10 mouse cellular contexts compared by ENCODE assay signal in genomic region chr4:149136116-149136850, GRCm38 (mm10). TPM values are rescaled to one million over a fixed set of nuclear protein-coding genes. Genes with fewer than 3 reads are reported as not detected.
DNase-seq lines count a peak whose midpoint lies in the region; ATAC-seq and TF ChIP-seq lines count a peak whose summit lies in the region.
"Had no signal": no experiment of that assay in that cellular context is flagged by ENCODE, and none has a peak within 500 bp of the region (broad histone marks: within the 10 kb centered on the region; RNA-seq: fewer than 3 reads in every experiment).

No protein-coding gene starts in this region.

- TF ChIP-seq EP300 in heart, adult 2 months (IDR thresholded peaks at IDR 0.05; ENCODE audit: insufficient read depth, low read depth, low read length), result no peak
- no peak for TF ChIP-seq EP300 in CH12.LX (IDR thresholded peaks at IDR 0.05; ENCODE audit: low read length)

- in situ Hi-C loops in CH12.LX (cut with MboI; ENCODE audit: low pct_ligation_motif_present, low pct_unique_long_range_greater_than_20kb, low sequenced_read_pairs), result no loop called here

- H3K27ac ChIP-seq in heart, adult 2 months, result no peak overlapping the region
- H3K27ac ChIP-seq in CH12.LX (ENCODE audit: insufficient read depth, low read depth), result 0 out of 2 replicates have a peak overlapping the region, but pooled peaks have one; percentile 25
- H3K27ac ChIP-seq in forebrain, embryonic 14.5 days (ENCODE audit: low read depth, low read length), result no peak overlapping the region
- H3K27ac ChIP-seq in liver, embryonic 15.5 days (replicated peaks), result peak overlapping the region; percentile 87

- 0 out of 2 replicates have a peak, but pooled peaks cover 1% of the 10 kb centered on the region for H3K4me1 ChIP-seq in heart, adult 2 months (ENCODE audit: control insufficient read depth, insufficient read depth, low read length)
- H3K4me1 ChIP-seq in CH12.LX (ENCODE audit: control insufficient read depth in 1 of 2, insufficient read depth in 2 of 2), result peaks cover 9 to 41% of the 10 kb centered on the region in 2 experiments
- no peaks in the 10 kb centered on the region for H3K4me1 ChIP-seq in forebrain, embryonic 14.5 days (ENCODE audit: control insufficient read depth, insufficient read depth, low read length)
- H3K4me1 ChIP-seq in liver, embryonic 15.5 days (replicated peaks), result peaks cover 19% of the 10 kb centered on the region

- no peak for DNase-seq in heart, adult 2 months
- DNase-seq in heart, postnatal 14 days, result no peak
- DNase-seq in CH12.LX (ENCODE audit: extremely low read depth), result peak; percentile 31
- no peak for DNase-seq in forebrain, embryonic 14.5 days (ENCODE audit: low spot score)
- DNase-seq in frontal cortex, postnatal 36 days (ENCODE audit: low spot score in 2 of 2), result no peak
- DNase-seq in urinary bladder, postnatal 36 days (ENCODE audit: low spot score in 2 of 2), result no peak
- DNase-seq in gastrocnemius, adult 8-10 months (ENCODE audit: low spot score in 2 of 2), result no peak

- H3K4me2 ChIP-seq in CH12.LX (ENCODE audit: insufficient read depth, low read depth, poor library complexity, severe bottlenecking), result peak overlapping the region; percentile 23
- peak overlapping the region; percentile 72 for H3K4me2 ChIP-seq in forebrain, embryonic 14.5 days (ENCODE audit: low read length)
- H3K4me2 ChIP-seq in liver, embryonic 15.5 days, result peak overlapping the region; percentile 90

- peak overlapping the region; percentile 93 for H3K4me3 ChIP-seq in heart, adult 2 months
- H3K4me3 ChIP-seq in CH12.LX (replicated peaks in 1 of 3; ENCODE audit: low read depth in 2 of 3, low read length in 2 of 3, poor library complexity in 1 of 3), result peak overlapping the region; percentile 68 to 83 (median 76)
- peak overlapping the region; percentile 68 for H3K4me3 ChIP-seq in forebrain, embryonic 14.5 days (ENCODE audit: low read depth, low read length)
- H3K4me3 ChIP-seq in liver, embryonic 15.5 days (replicated peaks), result peak overlapping the region; percentile 81

- dilution Hi-C loops in CH12.LX (cut with MboI; ENCODE audit: extremely low pct_ligation_motif_present, extremely low pct_unique_long_range_greater_than_20kb, low sequenced_read_pairs), result no loop called here

- H3K9me3 ChIP-seq in CH12.LX (replicated peaks; ENCODE audit: low read length), result peaks cover 5% of the 10 kb centered on the region
- H3K9me3 ChIP-seq in forebrain, embryonic 14.5 days (replicated peaks; ENCODE audit: control insufficient read depth, low read length), result no peaks in the 10 kb centered on the region
- H3K9me3 ChIP-seq in liver, embryonic 15.5 days (replicated peaks), result no peaks in the 10 kb centered on the region

- H3K79me2 ChIP-seq in heart, adult 2 months (replicated peaks; ENCODE audit: control insufficient read depth, insufficient read depth, low read length), result no peaks in the 10 kb centered on the region
- 0 out of 2 replicates have a peak, but pooled peaks cover 5% of the 10 kb centered on the region for H3K79me2 ChIP-seq in CH12.LX (replicated peaks; ENCODE audit: control insufficient read depth, extremely low read depth, insufficient read depth, poor library complexity, severe bottlenecking)

- H3K9ac ChIP-seq in heart, adult 2 months (ENCODE audit: low read depth, low read length), result no peak overlapping the region
- peak overlapping the region; percentile 45 for H3K9ac ChIP-seq in CH12.LX (ENCODE audit: insufficient read depth, low read depth)
- H3K9ac ChIP-seq in forebrain, embryonic 14.5 days (ENCODE audit: low read length), result peak overlapping the region; percentile 76
- H3K9ac ChIP-seq in liver, embryonic 15.5 days, result peak overlapping the region; percentile 76

- WGBS in heart, adult 2 months, result 58% methylated on average over 18 of the region's 18 CpGs
- WGBS in forebrain, embryonic 14.5 days, result 55% methylated on average over 18 of the region's 18 CpGs
- 69% methylated on average over 18 of the region's 18 CpGs for WGBS in liver, embryonic 15.5 days (ENCODE audit: insufficient replicate concordance)

- ATAC-seq in forebrain, embryonic 14.5 days, result 0 out of 2 replicates have a peak, but pooled peaks have one; percentile 14
- no peak for ATAC-seq in liver, embryonic 15.5 days (ENCODE audit: insufficient read depth)

- TF ChIP-seq RAD21 in CH12.LX (IDR thresholded peaks at IDR 0.05; ENCODE audit: low read depth, low read length), result no peak

- no peaks in the 10 kb centered on the region for H3K27me3 ChIP-seq in heart, adult 2 months (ENCODE audit: control insufficient read depth, insufficient read depth, low read length)
- H3K27me3 ChIP-seq in CH12.LX (replicated peaks), result no peaks in the 10 kb centered on the region
- H3K27me3 ChIP-seq in forebrain, embryonic 14.5 days (replicated peaks; ENCODE audit: control insufficient read depth, insufficient read depth, low read length), result no peaks in the 10 kb centered on the region
- no peaks in the 10 kb centered on the region for H3K27me3 ChIP-seq in liver, embryonic 15.5 days
- H3K27me3 ChIP-seq: Patski had no signal

- TF ChIP-seq POLR2A in heart, adult 2 months (IDR thresholded peaks at IDR 0.05; ENCODE audit: insufficient read depth, low read depth, low read length), result no peak
- TF ChIP-seq POLR2A in CH12.LX (IDR thresholded peaks at IDR 0.05; ENCODE audit: low read depth, low read length), result no peak

- no peak for TF ChIP-seq CTCF in heart, adult 2 months (IDR thresholded peaks at IDR 0.05)
- no peak for TF ChIP-seq CTCF in CH12.LX (conservative IDR thresholded peaks at IDR 0.05 in 1 of 2, IDR thresholded peaks at IDR 0.05 in 1 of 2; ENCODE audit: low read depth in 2 of 2, low read length in 2 of 2)

- no peaks in the 10 kb centered on the region for H3K36me3 ChIP-seq in heart, adult 2 months (ENCODE audit: control insufficient read depth, insufficient read depth, low read length)
- H3K36me3 ChIP-seq in CH12.LX (replicated peaks in 1 of 2; ENCODE audit: control insufficient read depth in 1 of 2, insufficient read depth in 1 of 2, low read length in 1 of 2), result peaks cover 4 to 10% of the 10 kb centered on the region in 2 experiments
- 0 out of 2 replicates have a peak, but pooled peaks cover 5% of the 10 kb centered on the region for H3K36me3 ChIP-seq in forebrain, embryonic 14.5 days (ENCODE audit: control insufficient read depth, insufficient read depth, low read length)
- H3K36me3 ChIP-seq in liver, embryonic 15.5 days (replicated peaks), result no peaks in the 10 kb centered on the region

- intact Hi-C loops in heart, adult 2 months (cut with DNase I), result loop anchor here (2.0 kb wide), 1 partner anchor 393 kb away; no protein-coding TSS in a partner anchor
- intact Hi-C loops in heart, postnatal 14 days (cut with DNase I), result loop anchor here (5.0 kb wide), 2 partner anchors 59 to 434 kb away; no protein-coding TSS in a partner anchor

RNA-seq across cellular contexts. Expression of gene Cenps, which starts 1.1 kb away (rescaled TPM):
- total RNA-seq in heart, adult 2 months (2021), result 1 to 10 TPM; 7.4 to 8.3 TPM
- 0.85 and 0.96 TPM in 2 replicates for polyA plus RNA-seq in heart, adult 2 months (2012; rRNA removed)
- total RNA-seq in heart, postnatal 14 days (2021), result 1 to 10 TPM; 9.2 to 9.3 TPM
- 19.5 and 22.9 TPM in 2 replicates for total RNA-seq in CH12.LX (2012; rRNA removed)
- total RNA-seq in CH12.LX (2014; rRNA removed), result 43.7 and 47.9 TPM in 2 replicates
- polyA plus RNA-seq in CH12.LX (2012; ENCODE audit: insufficient read length, low read depth), result 74.6 and 94.0 TPM in 2 replicates
- polyA plus RNA-seq in forebrain, embryonic 14.5 days (2014; fragmentation: Nextera tagmentation; extraction: Ambion mirVana), result 24.4 and 29.2 TPM in 2 replicates
- 9.8 and 12.4 TPM in 2 replicates for polyA plus RNA-seq in liver, embryonic 15.5 days (2015; fragmentation: Nextera tagmentation; extraction: Ambion mirVana)
- total RNA-seq in gastrocnemius, adult 8-10 months (2022), result 1 to 10 TPM; 5.2 to 8.7 (median 6.2) TPM

RNA-seq across cellular contexts. Expression of gene Cort, which starts 9.7 kb away (rescaled TPM):
- under 1 TPM; 0.52 to 0.59 TPM for total RNA-seq in heart, adult 2 months (2021)
- not detected in 2 replicates for polyA plus RNA-seq in heart, adult 2 months (2012; rRNA removed)
- total RNA-seq in heart, postnatal 14 days (2021), result under 1 TPM; 0.59 to 0.88 TPM
- 0.50 and 0.59 TPM in 2 replicates for total RNA-seq in CH12.LX (2012; rRNA removed)
- total RNA-seq in CH12.LX (2014; rRNA removed), result not detected in 2 replicates
- polyA plus RNA-seq in CH12.LX (2012; ENCODE audit: insufficient read length, low read depth), result 0.94 and 1.4 TPM in 2 replicates
- 0.63 and 1.7 TPM in 2 replicates for polyA plus RNA-seq in forebrain, embryonic 14.5 days (2014; fragmentation: Nextera tagmentation; extraction: Ambion mirVana)
- 0.14 TPM in 1 of 2 replicates, not detected in the other for polyA plus RNA-seq in liver, embryonic 15.5 days (2015; fragmentation: Nextera tagmentation; extraction: Ambion mirVana)
- under 1 TPM in 2 of 4 experiments, not detected in 2; 0.53 to 0.61 TPM for total RNA-seq in gastrocnemius, adult 8-10 months (2022)
- total RNA-seq: liver, adult 2 months had no signal
- polyA plus RNA-seq: liver, adult 2 months had no signal

RNA-seq across cellular contexts. Expression of gene Pgd, which starts 30.3 kb away (rescaled TPM):
- total RNA-seq in heart, adult 2 months (2021), result 10 to 100 TPM; 32.8 to 36.8 TPM
- 44.8 and 45.3 TPM in 2 replicates for polyA plus RNA-seq in heart, adult 2 months (2012; rRNA removed)
- 10 to 100 TPM; 44.8 to 45.1 TPM for total RNA-seq in heart, postnatal 14 days (2021)
- total RNA-seq in CH12.LX (2012; rRNA removed) (51.6 and 52.5 TPM in 2 replicates), CH12.LX (2014; rRNA removed) (41.6 and 50.1 TPM in 2 replicates)
- polyA plus RNA-seq in CH12.LX (2012; ENCODE audit: insufficient read length, low read depth), result 251 and 277 TPM in 2 replicates
- polyA plus RNA-seq in forebrain, embryonic 14.5 days (2014; fragmentation: Nextera tagmentation; extraction: Ambion mirVana), result 46.7 and 48.1 TPM in 2 replicates
- 73.5 and 73.9 TPM in 2 replicates for polyA plus RNA-seq in liver, embryonic 15.5 days (2015; fragmentation: Nextera tagmentation; extraction: Ambion mirVana)
- total RNA-seq in gastrocnemius, adult 8-10 months (2022), result 10 to 100 TPM; 12.3 to 18.6 (median 15.7) TPM

RNA-seq across cellular contexts. Expression of gene Dffa, which starts 32.3 kb away (rescaled TPM):
- total RNA-seq in heart, adult 2 months (2021), result 10 to 100 TPM; 40.1 to 42.5 TPM
- 25.3 and 36.8 TPM in 2 replicates for polyA plus RNA-seq in heart, adult 2 months (2012; rRNA removed)
- 10 to 100 TPM; 33.5 to 39.0 TPM for total RNA-seq in heart, postnatal 14 days (2021)
- total RNA-seq in CH12.LX (2012; rRNA removed), result 26.8 and 27.2 TPM in 2 replicates
- total RNA-seq in CH12.LX (2014; rRNA removed), result 23.4 and 23.7 TPM in 2 replicates
- 42.0 and 44.8 TPM in 2 replicates for polyA plus RNA-seq in CH12.LX (2012; ENCODE audit: insufficient read length, low read depth)
- 17.8 and 20.6 TPM in 2 replicates for polyA plus RNA-seq in forebrain, embryonic 14.5 days (2014; fragmentation: Nextera tagmentation; extraction: Ambion mirVana)
- polyA plus RNA-seq in liver, embryonic 15.5 days (2015; fragmentation: Nextera tagmentation; extraction: Ambion mirVana), result 14.4 and 17.7 TPM in 2 replicates
- 10 to 100 TPM; 71.6 to 76.6 (median 74.8) TPM for total RNA-seq in gastrocnemius, adult 8-10 months (2022)

RNA-seq across cellular contexts. Expression of gene Pex14, which starts 36.6 kb away (rescaled TPM):
- total RNA-seq in heart, adult 2 months (2021), result 10 to 100 TPM; 20.1 to 23.7 TPM
- 17.4 and 21.2 TPM in 2 replicates for polyA plus RNA-seq in heart, adult 2 months (2012; rRNA removed)
- total RNA-seq in heart, postnatal 14 days (2021), result 10 to 100 TPM; 20.5 to 21.7 TPM
- total RNA-seq in CH12.LX (2012; rRNA removed), result 48.5 and 51.3 TPM in 2 replicates
- total RNA-seq in CH12.LX (2014; rRNA removed), result 60.3 and 63.6 TPM in 2 replicates
- polyA plus RNA-seq in CH12.LX (2012; ENCODE audit: insufficient read length, low read depth), result 59.2 and 67.7 TPM in 2 replicates
- 30.7 and 43.1 TPM in 2 replicates for polyA plus RNA-seq in forebrain, embryonic 14.5 days (2014; fragmentation: Nextera tagmentation; extraction: Ambion mirVana)
- polyA plus RNA-seq in liver, embryonic 15.5 days (2015; fragmentation: Nextera tagmentation; extraction: Ambion mirVana), result 27.2 and 29.6 TPM in 2 replicates
- total RNA-seq in gastrocnemius, adult 8-10 months (2022), result 10 to 100 TPM; 21.1 to 23.9 (median 23.4) TPM

Comparison
In these comparisons a context has a peak if more than half of its experiments do, and no peak if none do; other contexts are left out.
1. H3K27ac ChIP-seq: peak in CH12.LX (single experiment) and liver, embryonic 15.5 days (single experiment); none in heart, adult 2 months (single experiment) and forebrain, embryonic 14.5 days (single experiment).
2. H3K4me2 ChIP-seq: peak in every context shown above with its lines; median percentile 90 in liver, embryonic 15.5 days; 72 in forebrain, embryonic 14.5 days; 23 in CH12.LX.
3. Peak in every context shown above with its lines, with median percentiles within 50 percentile points of each other: H3K4me3 ChIP-seq.